32 mouse cellular contexts compared by ENCODE assay signal in the genomic region with DNA sequence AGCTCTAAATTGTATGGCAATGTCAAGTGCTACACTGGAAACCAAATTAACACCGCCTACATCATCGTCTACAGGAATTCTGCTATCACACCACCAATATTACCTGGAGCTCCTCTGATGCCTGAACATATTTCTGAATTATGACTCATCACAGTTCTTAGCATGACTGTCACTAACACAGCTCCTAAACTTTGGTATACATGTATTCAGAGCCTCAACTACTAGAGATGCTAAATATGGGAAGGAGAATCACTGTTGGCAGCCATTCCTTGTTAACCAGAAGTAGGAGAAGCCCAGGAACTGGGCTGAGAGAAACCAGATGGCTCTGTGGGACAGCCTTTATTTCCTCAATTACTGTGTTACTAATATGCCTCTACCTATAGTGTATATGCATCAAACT.
A peak's percentile ranks its signal among the peaks of the same experiment; 100 is the strongest.
DNase-seq lines count a peak whose midpoint lies in the region.
"Had no signal": no experiment of that assay in that cellular context is flagged by ENCODE, and none has a peak within 500 bp of the region (broad histone marks: within the 10 kb centered on the region; RNA-seq: fewer than 3 reads in every experiment).

No protein-coding gene starts in this region.

- H3K27me3 ChIP-seq in heart, embryonic 10.5 days (ENCODE audit: insufficient read depth, poor library complexity, severe bottlenecking), result no peaks in the 10 kb centered on the region
- H3K27me3 ChIP-seq: CH12.LX; embryonic facial prominence, embryonic 15.5 days; forebrain, embryonic 12.5 days; heart, embryonic 13.5 days; hindbrain, embryonic 15.5 days; liver, embryonic 15.5 days; midbrain, embryonic 15.5 days; neural tube, embryonic 15.5 days had no signal

- intact Hi-C loops in heart, postnatal 10 days (cut with DNase I), result loop anchor here (10.0 kb wide), 1 partner anchor 383 kb away; a partner anchor contains a TSS
- intact Hi-C loops in left cerebral cortex, postnatal 25 days (cut with DNase I), result no loop called here

- H3K27ac ChIP-seq in heart, embryonic 10.5 days, result no peak overlapping the region
- H3K27ac ChIP-seq: embryonic facial prominence, embryonic 10.5 days; embryonic facial prominence, embryonic 15.5 days; forebrain, embryonic 12.5 days; heart, embryonic 13.5 days; hindbrain, embryonic 10.5 days; hindbrain, embryonic 15.5 days; layer of hippocampus, adult 2 months; liver, embryonic 15.5 days; midbrain, embryonic 10.5 days; midbrain, embryonic 15.5 days; neural tube, embryonic 15.5 days had no signal

- H3K9me3 ChIP-seq in heart, embryonic 10.5 days, result no peaks in the 10 kb centered on the region
- H3K9me3 ChIP-seq: embryonic facial prominence, embryonic 10.5 days; embryonic facial prominence, embryonic 15.5 days; forebrain, embryonic 12.5 days; heart, embryonic 13.5 days; hindbrain, embryonic 10.5 days; hindbrain, embryonic 15.5 days; liver, embryonic 15.5 days; midbrain, embryonic 10.5 days; midbrain, embryonic 15.5 days; neural tube, embryonic 15.5 days had no signal

- H3K4me1 ChIP-seq in heart, embryonic 10.5 days, result peaks cover 6% of the 10 kb centered on the region
- H3K4me1 ChIP-seq: embryonic facial prominence, embryonic 15.5 days; hindbrain, embryonic 15.5 days; liver, embryonic 15.5 days; midbrain, embryonic 15.5 days; neural tube, embryonic 15.5 days had no signal

- H3K4me3 ChIP-seq in heart, embryonic 10.5 days, result no peak overlapping the region
- H3K4me3 ChIP-seq: embryonic facial prominence, embryonic 10.5 days; embryonic facial prominence, embryonic 15.5 days; forebrain, embryonic 12.5 days; heart, embryonic 13.5 days; hindbrain, embryonic 10.5 days; hindbrain, embryonic 15.5 days; layer of hippocampus, adult 2 months; liver, embryonic 15.5 days; midbrain, embryonic 10.5 days; midbrain, embryonic 15.5 days; neural tube, embryonic 15.5 days had no signal

- peak; percentile 14 for DNase-seq in heart, postnatal 10 days
- DNase-seq in heart, embryonic 10.5 days (ENCODE audit: low spot score), result no peak
- DNase-seq in right cerebral cortex, adult 18-20 months, result peak; percentile 40
- DNase-seq in right cerebral cortex, postnatal 4 days, result no peak
- peak; percentile 11 to 85 for DNase-seq in left cerebral cortex, postnatal 25 days (ENCODE audit: low spot score in 2 of 2)
- no peak for DNase-seq in kidney, postnatal 14 days
- DNase-seq in B cell, adult 2 months, result no peak
- DNase-seq: adrenal gland, adult 8-10 months; cerebellum, adult 8-10 months; cerebellum, postnatal 25 days; gastrocnemius, postnatal 36 days; heart, adult 18-20 months; heart, postnatal 14 days; kidney, adult 11 months; kidney, postnatal 25 days; lung, embryonic 14.5 days; lung, postnatal 14 days; spleen, adult 18-20 months; thymus, adult 18-20 months; thymus, postnatal 25 days had no signal

- 92% methylated on average over 2 of the region's 2 CpGs for WGBS in heart, embryonic 10.5 days

- no peaks in the 10 kb centered on the region for H3K36me3 ChIP-seq in heart, embryonic 10.5 days
- H3K36me3 ChIP-seq: forebrain, embryonic 12.5 days; hindbrain, embryonic 15.5 days; liver, embryonic 15.5 days; midbrain, embryonic 10.5 days; midbrain, embryonic 15.5 days; neural tube, embryonic 15.5 days had no signal

Comparison
In these comparisons a context has a peak if more than half of its experiments do, and no peak if none do; other contexts are left out.
1. DNase-seq: peak in heart, postnatal 10 days (2 of 2), right cerebral cortex, adult 18-20 months (single experiment) and left cerebral cortex, postnatal 25 days (2 of 2); none in heart, embryonic 10.5 days (single experiment), right cerebral cortex, postnatal 4 days (single experiment), kidney, postnatal 14 days (single experiment) and B cell, adult 2 months (0 of 2).